Mouse (Mus musculus): ENCODE data around the gene Nkx2-3.
A peak's percentile ranks its signal among the peaks of the same experiment; 100 is the strongest.

The Nkx2-3 gene

GRCm38 (mm10) chr19:43612051-43612450, at the start of gene Nkx2-3:
Gene Nkx2-3, plus strand, starts transcription at chr19:43612325.
- no peak for DNase-seq

DNA sequence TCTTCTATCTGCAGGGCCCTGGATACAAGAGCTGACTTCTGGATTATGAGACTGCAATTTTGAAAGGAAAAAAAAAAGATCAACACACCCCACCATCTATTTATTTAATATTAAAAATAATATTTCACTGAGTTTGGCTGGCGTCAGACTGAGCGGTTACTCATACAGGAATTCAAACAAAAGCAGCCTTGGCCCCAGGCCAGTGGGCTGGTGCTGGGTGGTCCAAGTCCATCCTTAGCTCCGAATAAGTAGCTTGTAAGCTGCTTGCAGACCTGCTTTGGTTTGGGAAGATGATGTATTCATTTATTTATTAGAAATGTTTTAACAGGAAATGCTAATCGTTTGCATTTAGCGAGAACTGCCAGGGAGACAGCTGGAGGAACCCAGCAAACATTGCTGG, 49.0 kb upstream of the Nkx2-3 start:
- no peak for DNase-seq

DNA sequence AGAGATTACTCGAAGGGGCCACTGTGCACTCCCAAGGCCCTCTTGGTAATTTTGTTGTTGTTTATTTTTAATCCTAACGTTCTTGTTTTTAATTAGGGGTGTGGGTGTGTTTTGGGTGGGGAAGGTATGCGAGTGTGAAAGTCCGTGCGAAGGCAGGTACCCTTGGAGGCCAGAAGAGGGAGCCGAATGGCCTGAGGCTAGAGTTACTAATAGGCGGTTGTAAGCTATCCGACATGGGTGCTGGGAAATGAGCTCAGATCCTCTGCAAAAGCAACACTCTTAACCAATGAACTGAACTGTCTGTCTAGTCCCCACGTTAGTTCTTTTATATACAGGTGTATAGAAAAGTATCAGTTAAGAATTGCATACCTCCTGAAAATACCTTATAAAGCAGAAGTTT, 43.8 kb upstream of the Nkx2-3 start:
- no peak for DNase-seq

- no peak for DNase-seq
These were observed 43.0 kb upstream of the Nkx2-3 start for GRCm38 (mm10) chr19:43569133-43569532.

- peak; percentile 65 for DNase-seq
These were observed 41.0 kb upstream of the Nkx2-3 start for GRCm38 (mm10) chr19:43570831-43571790.

- DNase-seq, result no peak
These were observed 32.9 kb upstream of the Nkx2-3 start for GRCm38 (mm10) chr19:43579081-43579796.

GRCm38 (mm10) chr19:43581185-43581584, 30.9 kb upstream of the Nkx2-3 start:
- no peak for DNase-seq

GRCm38 (mm10) chr19:43583192-43583591, 28.9 kb upstream of the Nkx2-3 start:
- DNase-seq, result no peak

DNA sequence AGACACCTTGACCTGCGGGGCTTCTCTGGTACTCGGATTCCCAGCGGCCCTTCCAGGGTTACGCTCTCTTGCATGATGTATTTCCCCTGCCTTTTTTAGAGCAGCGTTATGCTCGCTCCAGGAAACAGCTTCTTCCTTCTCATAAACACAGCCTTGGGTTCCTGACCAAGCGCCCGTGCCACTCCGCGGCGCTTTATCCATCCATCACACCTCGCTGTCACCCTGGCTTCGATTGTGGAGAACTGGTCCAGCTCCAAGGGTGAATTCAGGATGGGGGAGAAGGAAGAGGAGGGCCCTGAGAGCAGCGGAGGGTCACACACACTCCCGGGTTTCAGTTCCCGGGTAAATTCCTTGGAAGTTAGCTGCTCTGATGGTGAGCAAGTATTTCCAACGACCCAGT, 28.5 kb upstream of the Nkx2-3 start:
- DNase-seq, result no peak

DNA sequence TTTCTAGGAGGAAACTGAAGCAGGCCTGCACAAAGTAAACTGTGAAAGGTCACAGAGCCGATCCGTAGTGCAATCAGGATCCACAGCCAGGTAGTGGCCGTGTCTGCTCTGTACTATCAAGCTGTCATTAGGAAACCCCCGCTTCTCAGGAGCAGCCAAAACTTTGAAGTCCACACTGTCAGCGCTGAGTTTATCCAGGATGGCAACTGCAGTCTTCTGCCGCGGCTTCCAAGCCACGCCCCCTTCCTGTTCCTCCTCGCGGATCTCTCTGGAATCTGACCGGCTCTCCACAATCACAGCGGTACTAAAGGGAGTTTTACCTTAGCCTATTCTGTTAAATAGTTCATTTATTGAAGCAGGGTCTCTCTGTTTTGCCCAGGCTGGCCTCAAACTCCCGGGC, 27.3 kb upstream of the Nkx2-3 start:
- DNase-seq, result no peak

DNA sequence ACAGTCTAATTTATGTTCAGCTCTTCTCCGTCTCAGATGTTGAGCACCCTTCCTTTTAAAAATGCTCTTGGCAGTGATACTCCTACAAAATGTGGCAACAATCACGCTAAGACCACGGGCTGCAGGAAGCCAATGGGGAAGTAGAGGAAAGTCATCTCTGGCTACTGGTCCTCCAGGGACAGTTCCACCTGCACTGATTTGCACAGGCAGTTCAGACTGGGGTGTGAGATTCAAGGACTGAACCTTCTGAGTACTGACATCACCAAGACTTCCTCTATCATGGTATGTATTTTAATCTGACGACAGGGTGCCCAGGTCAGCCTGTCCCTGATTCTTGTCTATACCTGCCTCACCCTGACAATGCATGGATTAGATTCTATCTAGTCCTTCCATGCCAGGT, 20.1 kb upstream of the Nkx2-3 start:
- no peak for DNase-seq

- DNase-seq, result no peak
These were observed 15.1 kb upstream of the Nkx2-3 start for GRCm38 (mm10) chr19:43596981-43597380.

DNA sequence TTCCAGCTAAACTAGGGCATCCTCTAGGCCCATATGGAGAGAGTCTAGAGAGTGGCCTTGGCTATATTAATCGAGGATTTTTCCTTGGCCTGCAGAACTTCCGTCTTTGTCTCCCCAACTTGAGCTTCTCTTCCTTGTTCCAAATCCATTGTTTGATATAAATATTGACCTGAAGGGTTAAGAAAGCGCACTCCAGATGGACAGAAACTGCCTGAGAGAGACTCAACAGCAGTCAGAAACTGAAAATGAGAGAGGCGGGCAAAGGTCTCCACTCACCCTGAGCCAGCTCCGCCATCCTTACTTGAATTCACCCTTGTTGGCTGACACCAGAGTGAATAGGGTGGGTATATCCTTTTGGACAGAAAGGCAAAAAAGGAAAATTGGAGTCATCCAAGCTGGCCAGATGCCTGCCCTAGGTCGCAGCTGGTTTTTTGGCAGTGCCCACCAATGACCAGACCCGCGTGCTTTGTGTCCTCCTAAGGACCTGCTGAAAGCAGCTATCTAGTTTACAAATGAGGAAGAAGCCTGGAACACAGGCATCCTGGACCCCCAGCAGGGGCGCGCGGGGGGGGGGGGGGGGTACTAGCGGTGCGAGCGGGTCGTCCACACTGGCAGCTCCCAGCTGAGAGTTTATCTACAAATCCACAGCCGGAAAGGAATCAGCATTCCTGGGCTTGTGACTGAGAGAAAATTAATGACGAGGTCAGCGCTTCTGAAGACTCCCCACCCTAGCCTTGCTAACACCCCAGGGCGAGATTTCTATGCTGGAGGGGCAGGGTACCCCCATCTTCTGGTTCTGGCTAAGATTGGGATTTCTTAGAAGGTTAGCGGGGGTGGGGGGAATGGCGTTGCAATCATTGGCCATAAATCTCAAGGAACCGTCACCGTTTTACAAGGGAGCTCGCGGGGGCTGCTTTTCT, 13.1 kb upstream of the Nkx2-3 start:
- no peak for DNase-seq

DNA sequence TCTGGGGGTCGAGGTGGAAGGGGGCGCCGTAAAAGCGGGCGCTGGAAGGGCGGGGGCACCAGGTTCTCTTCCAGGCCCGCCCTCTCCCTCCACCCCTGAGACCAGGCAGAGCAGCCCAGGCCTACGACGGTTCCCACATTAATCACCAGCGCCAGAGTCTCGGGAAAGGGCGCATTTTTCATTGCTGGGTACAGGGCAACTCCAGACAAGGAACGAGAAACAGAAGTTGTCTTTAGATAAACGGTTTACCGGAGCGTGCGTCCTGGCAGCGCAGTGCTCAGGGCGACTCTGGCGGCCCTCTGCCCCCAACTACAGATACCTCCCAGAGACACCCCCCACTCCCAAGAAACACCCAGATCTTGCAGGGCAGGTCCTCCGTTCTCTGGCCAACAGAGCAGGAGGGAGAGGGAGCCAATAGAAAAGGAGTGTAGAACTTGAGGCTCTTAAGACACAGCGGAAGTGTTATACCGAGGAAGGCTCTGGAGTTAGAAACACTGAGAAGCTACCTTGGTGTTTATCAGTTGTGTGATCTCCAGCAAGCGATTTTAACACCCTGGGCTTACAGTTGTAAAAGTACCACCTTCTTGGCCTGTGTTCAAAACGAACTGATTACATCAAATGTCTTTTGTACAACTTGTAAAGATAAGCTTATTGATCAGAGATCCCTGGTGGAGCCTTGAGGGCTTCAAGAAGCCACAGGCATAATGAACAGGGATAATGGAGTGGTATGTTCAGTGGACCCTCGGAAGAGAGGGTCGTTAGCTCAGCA, 12.2 kb upstream of the Nkx2-3 start:
- DNase-seq, result no peak

DNA sequence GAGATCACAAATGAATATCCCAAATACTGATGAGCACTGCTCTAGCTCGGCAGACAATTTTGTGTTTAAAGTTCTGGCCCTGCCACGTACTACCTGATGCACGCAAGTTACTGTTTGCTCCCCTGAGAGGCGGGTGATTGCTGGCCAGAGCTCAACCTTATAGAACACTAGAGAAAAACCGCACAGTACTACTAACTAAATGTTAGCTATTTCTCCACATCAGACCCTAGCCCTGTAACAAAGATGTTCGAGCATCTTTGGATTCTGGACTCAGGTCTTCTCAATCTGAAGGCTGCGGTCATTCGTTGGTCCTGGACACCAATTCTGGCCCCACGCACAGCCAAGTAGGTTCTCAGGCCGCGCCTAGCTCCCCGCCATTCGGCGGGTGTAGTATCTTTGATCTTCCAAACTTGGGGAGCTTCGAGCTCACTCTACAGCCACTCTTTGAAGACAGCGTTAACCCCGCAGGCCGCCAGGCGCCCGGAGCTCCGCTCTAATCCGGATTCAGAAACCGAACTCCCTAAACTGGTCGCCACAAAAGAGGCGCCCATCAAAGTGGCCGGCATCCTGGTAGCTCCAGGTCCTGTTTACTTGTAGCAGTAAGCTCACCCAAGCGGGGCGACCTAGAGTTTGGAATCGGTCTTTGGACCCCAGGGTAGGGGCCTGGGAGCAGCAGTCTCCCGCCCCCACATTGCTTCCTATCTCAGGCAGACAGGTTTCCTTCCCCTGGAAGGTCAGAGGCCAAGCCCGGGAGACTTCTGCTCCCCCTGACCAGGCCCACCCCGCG, 11.4 kb upstream of the Nkx2-3 start:
- DNase-seq, result no peak

DNA sequence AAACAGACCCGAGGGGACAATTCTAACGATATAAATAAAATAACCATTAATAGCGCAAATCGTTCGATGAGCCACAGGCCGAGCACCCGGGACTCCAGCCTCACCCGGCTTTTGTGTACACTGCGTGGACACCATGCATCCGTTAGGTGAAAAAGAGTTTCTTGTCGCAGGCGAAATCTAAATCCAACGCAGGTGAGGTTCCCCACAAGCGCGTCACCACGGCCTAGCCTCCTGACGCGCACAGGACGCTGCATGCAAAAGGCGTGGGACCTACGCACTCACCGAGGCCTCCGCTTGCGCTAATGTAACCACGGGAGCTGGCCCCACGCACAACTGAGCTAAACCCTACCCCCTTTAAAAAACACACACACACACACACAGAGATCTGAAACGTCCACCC, 10.7 kb upstream of the Nkx2-3 start:
- no peak for DNase-seq

DNA sequence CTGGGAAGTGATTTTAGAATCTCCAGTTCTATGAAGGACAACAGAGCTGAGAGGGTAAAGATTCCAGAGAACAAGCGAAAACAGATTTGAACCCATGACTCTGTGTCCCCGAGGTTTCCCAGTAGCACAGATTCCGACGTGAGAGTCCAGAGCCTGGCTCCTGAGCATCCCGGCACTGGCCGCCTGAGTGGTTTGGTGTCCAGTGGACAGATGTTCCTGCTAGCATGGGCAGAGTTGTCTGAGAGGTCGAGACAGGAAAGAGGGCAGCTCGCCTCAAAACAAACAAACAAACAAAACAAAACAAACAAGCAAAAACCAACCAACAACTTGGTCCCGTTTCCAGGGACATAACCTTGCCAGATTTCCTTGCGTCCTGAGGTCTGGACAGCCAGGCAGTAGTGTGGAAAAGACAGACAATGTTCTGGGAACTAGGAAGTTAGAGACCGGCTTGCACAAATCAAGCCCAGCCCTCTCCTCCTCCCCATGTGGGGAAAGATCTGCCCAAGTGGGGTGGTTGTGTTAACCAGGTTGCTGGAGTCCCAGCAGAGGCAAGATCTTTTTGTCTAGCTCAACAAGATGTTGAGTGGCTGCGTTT, 10.0 kb upstream of the Nkx2-3 start:
- DNase-seq, result no peak

- DNase-seq, result no peak
These were observed 8.6 kb upstream of the Nkx2-3 start for GRCm38 (mm10) chr19:43603521-43603920.

DNA sequence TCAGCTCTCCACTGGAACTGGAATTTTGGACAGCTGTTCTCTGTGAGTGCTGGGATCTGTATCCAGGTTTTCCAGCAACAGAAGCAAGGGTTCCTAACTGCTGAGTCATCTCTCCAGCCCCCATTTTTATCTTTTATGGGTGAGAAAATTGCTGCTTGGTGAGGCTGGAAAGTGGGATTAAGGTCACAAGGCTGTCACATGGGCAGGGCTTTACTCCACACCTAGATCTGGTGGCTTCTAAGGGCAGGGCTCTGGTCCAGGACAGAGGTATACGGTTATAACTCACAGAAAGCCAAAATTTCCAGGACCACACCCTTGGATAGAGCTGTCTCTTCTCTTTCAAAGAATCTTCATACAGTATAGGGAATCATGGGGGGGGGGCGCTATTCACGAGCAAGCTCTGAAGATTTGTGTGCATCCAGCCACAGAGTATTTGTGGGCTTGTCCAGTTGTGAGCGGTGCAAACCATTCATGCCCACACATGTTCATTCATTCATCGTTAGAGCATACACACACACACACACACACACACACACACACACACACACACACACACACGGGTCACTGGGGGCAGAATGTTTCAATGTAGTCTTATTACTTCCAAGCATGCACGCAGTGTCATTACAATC, 7.5 kb upstream of the Nkx2-3 start:
- DNase-seq, result no peak
